Mouse (Mus musculus) ZHBTc4 (cell line): ENCODE results near the gene Znrf4.
A peak's percentile ranks its signal among the peaks of the same experiment; 100 is the strongest.

ENCODE experiments used
- DNase-seq: peaks from one replicate; pipeline ENCODE4 v3.0.0-alpha.2; 2011; ENCODE audit warnings: low read depth, low spot score

Gene Znrf4

GRCm38 (mm10) chr17:56512310-56512709 is at the start of gene Znrf4:
Gene Znrf4, minus strand, starts transcription at chr17:56512431.
- DNase-seq, result peak; percentile 17

- DNase-seq, result no peak
These were observed 49.6 kb upstream of the Znrf4 start for GRCm38 (mm10) chr17:56561866-56562265.

GRCm38 (mm10) chr17:56560131-56560530 is 47.9 kb upstream of the Znrf4 start:
- DNase-seq, result no peak

- DNase-seq, result no peak
These were observed 47.2 kb upstream of the Znrf4 start for GRCm38 (mm10) chr17:56559386-56559785.

- DNase-seq, result peak; percentile 77
These were observed 46.2 kb upstream of the Znrf4 start for GRCm38 (mm10) chr17:56558448-56558847.

- DNase-seq, result peak; percentile 72
These were observed 41.9 kb upstream of the Znrf4 start, which contains the start of gene Gm20219 for GRCm38 (mm10) chr17:56554122-56554551. Gene Gm20219, minus strand, starts transcription at chr17:56554387.

- DNase-seq, result peak; percentile 93
These were observed 40.6 kb upstream of the Znrf4 start for GRCm38 (mm10) chr17:56552781-56553363.

- no peak for DNase-seq
These were observed 39.8 kb upstream of the Znrf4 start for GRCm38 (mm10) chr17:56551841-56552581.

GRCm38 (mm10) chr17:56550784-56551475 is 38.7 kb upstream of the Znrf4 start:
- DNase-seq, result no peak

- DNase-seq, result no peak
These were observed 36.4 kb upstream of the Znrf4 start for GRCm38 (mm10) chr17:56548605-56549105.

GRCm38 (mm10) chr17:56547846-56548604 is 35.8 kb upstream of the Znrf4 start:
- DNase-seq, result peak; percentile 56

GRCm38 (mm10) chr17:56547116-56547845 is 35.0 kb upstream of the Znrf4 start:
- no peak for DNase-seq

- no peak for DNase-seq
These were observed 34.3 kb upstream of the Znrf4 start for GRCm38 (mm10) chr17:56546576-56546975.

GRCm38 (mm10) chr17:56545945-56546344 is 33.7 kb upstream of the Znrf4 start:
- no peak for DNase-seq

- DNase-seq, result no peak
These were observed 32.6 kb upstream of the Znrf4 start for GRCm38 (mm10) chr17:56544699-56545387.

- no peak for DNase-seq
These were observed 31.5 kb upstream of the Znrf4 start for GRCm38 (mm10) chr17:56543684-56544224.

GRCm38 (mm10) chr17:56542736-56543135 is 30.5 kb upstream of the Znrf4 start:
- DNase-seq, result no peak

GRCm38 (mm10) chr17:56540562-56540975 is 28.3 kb upstream of the Znrf4 start:
- DNase-seq, result peak; percentile 76

- no peak for DNase-seq
These were observed 25.7 kb upstream of the Znrf4 start for GRCm38 (mm10) chr17:56537912-56538311.

GRCm38 (mm10) chr17:56536874-56537273 is 24.6 kb upstream of the Znrf4 start:
- DNase-seq, result no peak
